Mouse (Mus musculus): ENCODE data around the gene Ap1g1.

- TF ChIP-seq CTCF (IDR thresholded peaks at IDR 0.05; ENCODE audit: extremely low read depth, insufficient read depth, low read length) (no peak), POLR2A (IDR thresholded peaks at IDR 0.05; ENCODE audit: extremely low read depth, insufficient read depth, low read length) (no peak)
These were observed 124.0 kb downstream of the Ap1g1 start for GRCm38 (mm10) chr8:109902379-109902778.
